Mouse (Mus musculus) testis, postnatal 14 days (tissue): Measurements from ENCODE around the gene A2ml1.
A peak's percentile ranks its signal among the peaks of the same experiment; 100 is the strongest.

Experiments
- DNase-seq: peaks from one replicate; pipeline ENCODE4 v3.0.0; 2021; ENCODE audit warnings: low spot score

A2ml1 gene

DNA sequence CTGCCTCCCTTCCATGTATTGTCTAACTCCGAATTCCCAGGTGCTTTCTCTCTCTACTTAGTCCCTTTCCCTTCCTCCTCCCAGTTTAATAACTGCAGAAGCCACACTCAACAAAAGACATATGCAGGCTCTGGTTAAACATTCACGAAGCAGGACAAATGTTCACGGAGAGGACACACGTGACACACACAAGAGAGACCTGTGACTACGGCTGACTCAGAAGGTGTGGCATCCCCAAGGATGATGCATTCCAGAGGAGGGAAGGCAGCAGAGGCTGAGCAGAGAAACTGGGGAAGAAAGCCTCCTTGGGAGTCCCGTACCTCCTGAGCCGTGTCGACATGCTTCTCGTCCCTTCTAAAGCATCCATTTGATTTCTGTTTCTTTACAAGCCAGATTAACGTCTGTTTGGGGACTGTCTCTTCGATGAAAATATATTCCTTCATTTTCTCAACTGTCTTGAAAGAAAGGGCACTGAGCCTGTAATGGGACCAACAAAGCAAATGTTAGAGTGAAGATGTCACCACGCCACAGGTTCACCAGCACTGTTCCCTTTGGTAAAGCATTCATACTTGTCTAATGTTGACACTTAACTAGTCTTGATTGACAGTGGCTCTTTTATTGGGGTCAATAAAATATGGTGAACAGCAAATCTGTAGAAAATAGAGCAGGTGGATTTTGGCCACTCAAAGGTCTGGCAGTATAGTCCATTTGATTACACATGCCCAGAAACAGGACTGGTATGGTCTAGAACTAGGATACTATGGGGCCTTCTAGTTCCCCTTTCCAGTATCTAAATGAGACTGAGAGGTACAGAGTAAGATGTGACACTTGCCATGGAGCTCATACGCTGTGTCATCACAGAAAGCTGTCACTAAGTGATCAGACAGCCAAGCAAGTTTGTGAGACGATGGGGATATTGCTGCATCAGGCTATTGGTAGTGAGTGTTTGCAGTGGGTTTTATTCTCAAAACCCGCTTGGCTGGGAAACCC, 31.6 kb downstream of the A2ml1 start:
- no peak for DNase-seq

DNA sequence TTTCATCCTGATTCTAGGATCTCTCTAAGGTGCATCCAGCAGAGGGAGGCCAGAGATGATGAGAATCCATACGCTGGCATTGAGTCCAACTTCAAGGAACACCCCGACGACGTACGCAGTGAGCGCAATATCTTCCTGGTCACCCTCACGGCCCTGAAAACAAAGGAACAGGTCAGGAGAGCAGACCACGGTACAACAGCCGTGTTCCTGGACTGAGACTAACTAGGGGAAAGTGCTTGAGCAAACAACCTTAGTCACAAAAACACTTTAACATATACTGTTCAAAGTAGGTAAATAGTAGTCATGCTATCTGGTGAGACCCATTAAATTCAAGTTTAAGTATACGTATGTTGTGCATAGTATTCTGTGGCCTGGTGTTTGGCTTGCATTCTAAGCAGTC, 32.9 kb downstream of the A2ml1 start:
- no peak for DNase-seq

GRCm38 (mm10) chr6:128545402-128545801, 36.0 kb downstream of the A2ml1 start:
- no peak for DNase-seq

DNA sequence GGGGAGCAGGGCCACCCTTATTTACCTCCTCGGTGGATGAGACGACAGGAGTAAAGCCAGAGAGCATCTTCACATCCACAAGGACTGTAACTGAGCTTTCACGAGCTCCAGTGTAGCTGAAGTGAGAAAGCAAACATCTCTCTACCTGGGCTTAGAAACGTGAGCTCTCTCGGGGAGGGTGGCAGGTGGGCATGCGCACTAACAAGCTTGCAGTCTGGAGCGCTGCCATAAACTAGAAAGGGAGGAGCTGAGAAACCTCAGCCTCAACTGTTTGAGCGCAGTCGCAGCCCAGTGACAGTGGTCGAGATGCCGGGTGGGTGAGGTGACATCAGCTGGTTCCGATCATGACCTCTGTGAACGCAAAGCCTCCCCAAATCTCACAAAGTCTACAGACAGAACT, 38.2 kb downstream of the A2ml1 start:
- no peak for DNase-seq

GRCm38 (mm10) chr6:128535250-128535649, 46.2 kb downstream of the A2ml1 start:
- DNase-seq: no peak

DNA sequence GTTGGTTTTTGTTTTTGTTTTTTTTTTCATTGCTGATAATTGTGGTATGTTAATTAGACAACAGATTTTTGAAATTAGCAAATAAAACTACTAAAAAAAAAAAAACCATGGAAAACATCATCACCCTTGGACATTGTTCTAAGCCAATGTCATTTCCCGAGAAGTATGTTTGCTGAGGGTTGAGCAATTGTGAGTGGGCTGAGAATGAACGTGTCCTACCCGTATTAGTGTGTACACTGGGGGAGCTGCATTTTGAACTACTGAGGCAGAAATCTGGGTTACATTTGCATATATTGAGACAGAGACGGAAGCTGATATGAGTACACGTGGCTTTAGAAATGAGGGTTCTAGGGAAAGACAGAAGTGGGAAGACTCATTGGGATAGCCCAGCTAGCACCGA, 48.1 kb downstream of the A2ml1 start:
- no peak for DNase-seq

DNA sequence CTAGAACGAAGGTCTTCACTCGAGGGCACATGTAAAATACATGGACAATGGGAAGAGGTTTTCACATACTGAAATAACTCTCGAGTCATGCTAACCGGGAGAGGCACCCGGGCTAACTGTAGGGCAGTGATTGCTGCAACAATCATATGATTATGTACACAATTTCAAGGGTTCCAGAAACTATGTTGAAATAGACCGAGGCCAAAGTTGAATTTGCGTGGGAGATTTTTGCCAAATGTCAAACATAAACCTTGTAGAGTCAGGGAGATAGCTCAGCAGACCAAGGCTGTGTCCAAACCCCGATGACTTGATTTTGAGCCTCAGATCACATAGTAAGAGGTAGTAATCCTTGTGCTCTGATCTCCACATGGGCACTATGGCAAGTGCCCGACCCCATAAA, 48.7 kb downstream of the A2ml1 start:
- DNase-seq: no peak

- no peak for DNase-seq
Observed at GRCm38 (mm10) chr6:128528491-128528890, 52.9 kb downstream of the A2ml1 start.

DNA sequence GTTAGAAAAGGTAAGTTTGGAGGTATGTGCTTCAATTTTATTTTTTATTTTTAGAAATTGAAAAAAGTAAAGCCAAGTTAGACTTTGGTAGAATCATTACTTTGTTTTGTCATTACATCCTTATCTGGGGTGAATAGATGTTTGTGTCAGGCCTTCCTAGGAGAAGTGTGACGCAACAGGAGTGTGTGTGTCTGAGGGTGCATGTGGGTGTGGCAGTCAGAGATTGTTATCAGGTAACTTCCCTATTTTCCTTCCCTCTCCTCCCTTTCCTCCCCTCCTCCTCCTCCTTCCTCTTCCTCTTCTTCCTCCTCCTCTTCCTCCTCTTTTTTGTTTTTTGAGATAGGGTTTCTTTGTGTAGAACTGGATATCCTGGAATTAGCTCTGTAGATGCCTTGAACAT, 54.3 kb downstream of the A2ml1 start:
- no peak for DNase-seq

DNA sequence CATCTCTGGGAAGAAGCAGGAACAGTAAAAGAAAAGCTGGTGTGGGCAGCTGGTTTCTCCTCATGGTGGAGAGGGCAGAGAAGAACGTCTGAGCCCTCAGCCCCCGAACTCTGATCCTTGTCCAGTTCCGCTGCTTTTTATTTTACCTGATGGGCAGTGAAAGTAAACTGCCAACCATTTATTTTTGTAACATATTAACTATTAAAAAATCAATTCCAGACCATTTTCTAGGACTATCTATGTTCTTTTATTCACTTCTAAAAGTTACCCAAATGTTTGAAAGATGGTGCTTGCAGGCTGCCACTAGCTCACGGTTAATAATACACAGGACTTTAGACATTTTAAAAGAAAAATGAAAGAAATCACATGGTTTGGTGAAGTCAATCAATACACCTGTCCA, 54.8 kb downstream of the A2ml1 start, which contains the start of gene Pzp:
TSS of gene Pzp (minus strand) at position 120 of the 400 bp plus-strand sequence.
- DNase-seq: no peak

DNA sequence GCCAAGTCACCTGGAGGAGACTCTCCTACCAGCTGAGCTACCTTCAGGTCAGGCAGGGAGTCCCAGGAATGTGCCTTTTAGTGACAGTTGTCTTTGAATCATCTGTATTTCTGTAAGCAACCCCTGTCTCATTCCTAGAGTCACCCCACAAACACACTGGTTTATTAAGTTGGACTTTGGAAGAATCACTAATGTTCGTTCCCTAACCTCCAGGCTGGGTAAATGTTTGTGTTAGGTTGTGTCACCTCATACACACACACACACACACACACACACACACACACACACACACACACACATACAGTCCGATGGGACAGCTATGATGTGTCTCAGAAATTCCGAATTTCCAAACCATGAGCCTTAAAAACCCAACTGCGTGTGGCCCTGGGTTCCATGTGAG, 55.6 kb downstream of the A2ml1 start:
- no peak for DNase-seq

- no peak for DNase-seq
Observed at GRCm38 (mm10) chr6:128523360-128523759, 58.0 kb downstream of the A2ml1 start.

DNA sequence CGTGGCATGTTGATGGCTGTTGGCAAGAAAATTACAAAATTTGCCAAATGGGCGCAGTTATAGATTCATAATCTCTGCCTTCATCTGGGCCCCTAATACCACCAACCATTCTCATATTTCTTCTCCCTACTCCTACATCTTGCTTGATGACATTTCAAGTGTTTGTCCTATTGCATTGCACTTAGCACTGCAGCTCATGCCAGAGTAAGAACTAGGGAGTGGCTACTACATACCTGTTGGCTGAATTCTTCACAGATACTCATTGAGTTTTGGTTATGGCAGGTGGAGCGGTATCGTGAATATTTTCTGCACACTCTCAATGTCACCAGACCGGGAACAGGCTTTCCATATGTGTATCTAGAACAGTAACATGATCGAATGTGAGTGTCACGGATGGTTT, 62.2 kb downstream of the A2ml1 start:
- no peak for DNase-seq

DNA sequence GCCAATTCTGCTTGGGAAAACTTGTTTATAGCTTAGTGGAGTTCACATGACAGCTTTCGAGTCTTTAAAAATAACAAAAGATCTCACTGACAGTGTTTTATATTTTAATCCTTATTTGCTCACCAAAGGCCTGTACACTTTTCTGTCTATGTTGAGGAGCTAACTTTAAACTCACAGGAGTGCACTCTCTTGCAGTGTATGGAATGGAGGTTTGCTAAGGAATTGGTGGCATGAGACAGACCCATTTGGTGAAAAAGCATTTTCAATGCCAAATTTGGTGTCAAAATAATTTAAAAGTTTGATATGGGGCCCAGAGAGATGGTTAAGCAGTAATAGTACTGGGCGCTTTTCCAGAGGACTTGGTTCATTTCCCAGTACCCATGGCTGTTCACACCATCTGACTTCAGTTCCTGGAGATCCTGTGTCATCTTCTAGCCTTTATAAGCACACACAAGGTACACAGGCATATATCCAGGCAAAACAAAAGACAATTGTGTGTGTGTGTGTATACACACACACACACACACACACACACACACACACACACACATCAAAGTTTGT, 75.7 kb downstream of the A2ml1 start:
- DNase-seq: no peak

GRCm38 (mm10) chr6:128504743-128505142, 76.7 kb downstream of the A2ml1 start:
- peak; percentile 47 for DNase-seq

- no peak for DNase-seq
Observed at GRCm38 (mm10) chr6:128495346-128495745, 86.1 kb downstream of the A2ml1 start.

DNA sequence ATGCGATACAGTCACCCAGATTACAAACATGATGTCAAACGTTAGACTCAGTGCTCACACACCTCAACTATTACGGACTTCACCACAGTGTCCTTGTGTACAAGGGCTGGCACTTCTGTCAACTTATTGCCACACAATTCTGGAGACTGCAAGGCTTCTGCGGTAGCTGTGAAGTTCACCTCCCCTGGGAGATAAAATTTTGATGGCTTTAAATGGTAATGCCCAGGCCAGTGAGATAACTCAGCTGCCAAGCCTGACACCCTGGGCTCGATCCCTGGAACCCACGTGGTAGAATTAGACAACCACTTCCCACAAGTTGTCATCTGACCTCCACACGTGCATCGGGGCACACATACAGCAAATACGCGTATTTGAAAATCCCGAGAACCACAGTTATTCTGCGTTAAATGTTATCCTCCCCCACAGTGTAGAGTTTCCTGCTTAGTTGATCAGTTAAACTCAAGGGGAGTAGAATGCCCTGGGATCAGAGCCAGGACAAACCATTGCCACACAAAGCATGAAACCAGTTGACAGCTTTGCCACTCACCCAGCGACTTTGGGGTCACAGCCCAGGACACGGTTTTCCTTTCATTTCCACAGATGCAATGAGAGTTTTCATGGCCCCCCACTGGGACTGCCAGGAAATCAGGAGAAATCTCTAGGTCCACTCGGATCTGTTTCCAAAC, 86.6 kb downstream of the A2ml1 start:
- DNase-seq: no peak

GRCm38 (mm10) chr6:128491916-128492315, 89.5 kb downstream of the A2ml1 start:
- DNase-seq: no peak

- DNase-seq: no peak
Observed at GRCm38 (mm10) chr6:128490141-128490540, 91.3 kb downstream of the A2ml1 start.
